Mouse (Mus musculus): ENCODE data around the gene Lama4.

Gene Lama4

GRCm38 (mm10) chr10:39039564-39039963, 74.2 kb downstream of the Lama4 start:
- in situ Hi-C loops (cut with MboI; ENCODE audit: low pct_unique_long_range_greater_than_20kb in 1 of 2, low sequenced_read_pairs in 2 of 2, unreplicated experiment in 1 of 2), result no loop called here

GRCm38 (mm10) chr10:39040026-39040425, 74.7 kb downstream of the Lama4 start:
- in situ Hi-C loops (cut with MboI; ENCODE audit: low pct_unique_long_range_greater_than_20kb in 1 of 2, low sequenced_read_pairs in 2 of 2, unreplicated experiment in 1 of 2), result loop anchor here (10.0 kb wide), 1 partner anchor 165 kb away; no protein-coding TSS in a partner anchor

DNA sequence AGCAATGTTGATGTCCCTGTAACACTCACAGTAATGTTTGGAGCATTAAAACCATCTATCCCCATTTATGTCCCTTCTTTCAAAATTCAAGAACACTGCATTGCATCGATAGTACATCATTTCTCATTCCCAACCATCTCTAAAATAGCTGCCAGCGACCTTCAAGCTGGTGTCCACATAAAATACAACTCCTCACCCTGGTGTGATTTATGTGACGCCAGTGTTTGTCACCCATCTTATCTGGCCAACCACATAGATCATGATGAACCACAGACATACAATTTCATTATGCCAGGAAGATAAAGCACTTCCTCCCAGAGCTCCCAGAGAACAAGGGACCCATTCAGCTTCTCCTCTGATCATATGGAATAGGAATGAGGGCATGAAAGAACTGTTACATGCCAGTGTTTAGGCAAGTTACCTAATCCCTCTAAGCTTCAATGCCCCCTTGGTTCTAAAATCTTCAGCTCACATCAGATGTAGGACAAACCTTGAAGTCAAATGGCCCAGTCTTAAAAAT, 79.2 kb downstream of the Lama4 start:
- in situ Hi-C loops (cut with MboI; ENCODE audit: low pct_unique_long_range_greater_than_20kb in 1 of 2, low sequenced_read_pairs in 2 of 2, unreplicated experiment in 1 of 2), result loop anchor here (10.0 kb wide), 1 partner anchor 170 kb away; no protein-coding TSS in a partner anchor

GRCm38 (mm10) chr10:39045111-39045510, 79.8 kb downstream of the Lama4 start:
- in situ Hi-C loops (cut with MboI; ENCODE audit: low pct_unique_long_range_greater_than_20kb in 1 of 2, low sequenced_read_pairs in 2 of 2, unreplicated experiment in 1 of 2), result loop anchor here (10.0 kb wide), 1 partner anchor 170 kb away; no protein-coding TSS in a partner anchor

- in situ Hi-C loops (cut with MboI; ENCODE audit: low pct_unique_long_range_greater_than_20kb in 1 of 2, low sequenced_read_pairs in 2 of 2, unreplicated experiment in 1 of 2), result loop anchor here (10.0 kb wide), 1 partner anchor 173 kb away; no protein-coding TSS in a partner anchor
Observed at GRCm38 (mm10) chr10:39047775-39048174, 82.5 kb downstream of the Lama4 start.

DNA sequence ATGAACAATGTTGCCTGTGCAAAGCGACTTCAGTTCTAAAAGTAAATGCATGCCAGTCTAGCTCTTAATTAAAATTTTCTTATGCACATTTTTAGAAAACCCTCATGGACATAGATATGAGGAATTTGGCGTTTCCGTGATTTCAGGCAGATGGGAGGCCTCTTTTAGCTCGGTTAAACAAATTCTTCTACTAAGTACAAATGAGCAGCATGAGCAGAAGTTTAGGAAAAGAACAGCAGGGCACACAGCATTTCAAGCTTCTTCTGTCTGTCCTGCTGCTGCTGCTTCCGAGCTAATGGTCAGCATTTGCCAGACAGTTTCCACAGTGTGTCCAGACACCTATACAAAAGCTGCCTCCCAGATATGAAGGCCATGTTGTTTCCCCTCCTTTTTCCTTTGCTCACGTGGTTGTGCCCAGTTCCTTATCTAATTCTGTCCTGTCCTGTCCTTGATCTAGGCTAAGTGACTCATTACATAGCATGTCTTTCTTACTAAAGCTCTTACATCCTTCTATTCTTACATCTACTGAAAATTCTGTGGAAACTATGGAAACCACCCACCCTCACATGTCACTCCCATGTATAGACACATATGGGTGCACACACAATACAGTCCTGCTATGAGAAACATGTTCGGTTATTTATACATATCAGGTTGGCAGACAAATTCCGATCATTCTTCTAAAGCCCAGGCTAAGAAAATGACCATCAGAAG, 84.4 kb downstream of the Lama4 start:
- in situ Hi-C loops (cut with MboI; ENCODE audit: low pct_unique_long_range_greater_than_20kb in 1 of 2, low sequenced_read_pairs in 2 of 2, unreplicated experiment in 1 of 2), result loop anchor here (10.0 kb wide), 1 partner anchor 175 kb away; no protein-coding TSS in a partner anchor

GRCm38 (mm10) chr10:39056050-39056449, 90.7 kb downstream of the Lama4 start:
- in situ Hi-C loops (cut with MboI; ENCODE audit: low pct_unique_long_range_greater_than_20kb in 1 of 2, low sequenced_read_pairs in 2 of 2, unreplicated experiment in 1 of 2), result no loop called here

DNA sequence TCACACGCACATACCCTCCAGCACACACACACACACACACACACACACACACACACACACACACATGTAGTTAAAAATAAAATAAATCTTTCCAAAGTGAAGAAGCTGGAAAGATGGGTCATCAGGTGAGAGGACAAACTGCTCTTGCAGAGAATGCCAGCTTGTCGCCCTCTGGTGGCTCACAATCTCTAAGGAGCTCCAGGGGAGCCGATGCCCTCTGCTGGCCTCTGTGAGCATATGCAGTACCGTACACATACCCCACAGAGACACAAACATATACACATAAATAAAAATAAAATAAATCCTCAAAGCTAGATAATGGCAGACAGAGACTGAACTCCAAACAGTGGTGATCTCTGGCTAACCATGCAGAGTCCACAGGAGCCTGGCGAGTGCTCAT, 99.4 kb downstream of the Lama4 start:
- in situ Hi-C loops (cut with MboI; ENCODE audit: low pct_unique_long_range_greater_than_20kb in 1 of 2, low sequenced_read_pairs in 2 of 2, unreplicated experiment in 1 of 2), result no loop called here

DNA sequence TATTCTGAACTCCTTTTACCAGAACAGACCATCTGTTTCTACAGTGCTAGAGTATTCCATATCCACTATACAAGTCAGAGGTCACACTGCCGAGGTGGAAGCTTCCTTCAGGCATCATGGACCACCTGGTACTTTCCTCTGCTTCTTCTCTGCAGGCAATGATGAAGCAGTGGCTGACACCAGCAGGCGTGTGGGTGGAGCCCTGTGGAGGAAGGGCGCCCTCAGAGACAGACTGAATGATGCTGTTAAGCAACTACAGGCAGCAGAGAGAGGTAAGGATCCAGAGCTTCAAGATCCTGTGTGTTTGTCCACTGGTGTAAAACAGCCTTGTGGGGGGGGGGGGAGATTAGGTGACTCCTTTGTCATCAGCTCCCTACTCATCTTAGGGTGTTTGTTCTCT, 100.1 kb downstream of the Lama4 start:
- in situ Hi-C loops (cut with MboI; ENCODE audit: low pct_unique_long_range_greater_than_20kb in 1 of 2, low sequenced_read_pairs in 2 of 2, unreplicated experiment in 1 of 2), result no loop called here

GRCm38 (mm10) chr10:39066061-39066460, 100.7 kb downstream of the Lama4 start:
- in situ Hi-C loops (cut with MboI; ENCODE audit: low pct_unique_long_range_greater_than_20kb in 1 of 2, low sequenced_read_pairs in 2 of 2, unreplicated experiment in 1 of 2), result no loop called here

GRCm38 (mm10) chr10:39066962-39067361, 101.6 kb downstream of the Lama4 start:
- in situ Hi-C loops (cut with MboI; ENCODE audit: low pct_unique_long_range_greater_than_20kb in 1 of 2, low sequenced_read_pairs in 2 of 2, unreplicated experiment in 1 of 2), result no loop called here

DNA sequence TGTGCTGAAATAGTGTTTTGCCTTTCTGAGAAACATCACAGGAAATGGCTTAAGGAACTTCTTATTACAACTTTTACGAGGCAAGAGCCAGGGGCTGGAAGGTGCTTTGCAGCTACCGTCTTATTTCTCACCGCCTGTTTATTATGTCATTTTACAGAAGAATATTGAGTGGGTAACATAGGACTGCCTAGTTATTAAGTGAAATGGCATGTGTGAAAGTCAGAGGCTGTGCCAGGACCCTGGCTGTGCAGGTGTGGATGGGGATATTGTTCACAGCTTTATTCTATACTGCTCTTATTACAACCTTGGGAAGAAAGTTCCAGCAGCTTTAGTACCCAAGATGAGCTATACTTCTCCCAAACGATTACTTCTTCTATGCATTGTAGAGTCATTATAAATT, 106.7 kb downstream of the Lama4 start:
- in situ Hi-C loops (cut with MboI; ENCODE audit: low pct_unique_long_range_greater_than_20kb in 1 of 2, low sequenced_read_pairs in 2 of 2, unreplicated experiment in 1 of 2), result no loop called here

DNA sequence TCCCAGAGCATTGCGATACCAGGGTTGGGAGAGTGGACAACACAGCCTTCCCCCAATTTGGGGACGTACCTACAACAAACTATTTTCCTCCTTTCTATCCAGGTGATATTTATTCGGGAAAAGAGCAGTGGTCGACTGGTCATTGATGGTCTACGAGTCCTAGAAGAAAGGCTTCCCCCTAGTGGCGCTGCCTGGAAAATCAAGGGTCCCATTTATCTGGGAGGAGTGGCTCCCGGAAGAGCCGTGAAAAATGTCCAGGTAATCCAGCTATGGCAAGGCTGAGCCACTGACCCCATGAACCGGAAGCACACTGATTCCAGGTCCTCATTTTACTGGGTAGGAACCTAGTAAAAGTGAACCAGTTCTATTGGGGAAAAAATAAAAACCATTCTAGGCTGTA, 131.7 kb downstream of the Lama4 start:
- in situ Hi-C loops (cut with MboI; ENCODE audit: low pct_unique_long_range_greater_than_20kb in 1 of 2, low sequenced_read_pairs in 2 of 2, unreplicated experiment in 1 of 2), result no loop called here

DNA sequence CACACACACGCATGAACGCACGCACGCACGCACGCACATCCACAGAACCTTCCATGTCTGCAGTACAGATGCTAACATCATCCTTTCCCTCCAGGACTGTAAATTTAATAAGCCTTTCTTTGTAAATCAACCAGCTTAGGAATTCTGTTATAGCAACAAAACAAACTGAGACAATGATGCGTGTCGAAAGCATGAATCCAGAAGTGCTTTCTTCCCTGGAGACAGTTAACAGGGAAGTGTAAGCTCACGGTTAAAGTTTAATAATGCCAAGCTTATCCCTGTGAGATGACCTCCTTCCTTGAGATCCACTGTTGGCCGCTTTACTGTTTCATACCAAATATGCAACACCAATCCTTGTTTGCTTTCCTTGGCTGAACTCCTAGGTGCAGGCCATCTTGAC, 133.4 kb downstream of the Lama4 start:
- in situ Hi-C loops (cut with MboI; ENCODE audit: low pct_unique_long_range_greater_than_20kb in 1 of 2, low sequenced_read_pairs in 2 of 2, unreplicated experiment in 1 of 2), result no loop called here

DNA sequence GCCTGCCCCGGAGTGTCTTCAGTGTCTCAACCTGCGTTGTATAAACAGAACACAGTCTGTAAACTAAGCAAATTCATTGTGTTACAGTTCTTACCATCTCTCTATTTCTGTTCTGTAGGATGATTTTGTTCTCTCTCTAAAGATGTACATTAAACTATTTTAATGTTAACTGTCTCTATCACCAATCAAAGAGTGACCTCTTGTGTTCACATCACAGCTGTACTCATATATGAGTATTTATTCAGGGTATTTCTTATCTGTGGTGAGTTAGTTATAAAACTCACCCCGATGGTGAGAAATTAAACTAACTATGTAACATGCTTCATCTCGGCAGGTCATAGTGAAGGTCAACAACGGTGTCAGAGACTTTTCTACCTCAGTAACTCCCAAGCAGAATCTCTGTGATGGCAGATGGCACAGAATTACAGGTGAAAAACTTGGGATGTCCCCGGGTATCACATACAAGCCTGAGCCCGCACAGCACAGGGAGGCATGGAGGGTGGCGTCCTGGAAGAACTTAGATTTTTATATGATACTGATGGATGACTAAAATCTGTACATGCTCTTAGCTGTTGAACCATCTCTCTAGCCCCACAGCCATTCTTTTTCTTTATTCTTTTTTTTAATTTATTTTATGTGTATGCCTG, 139.6 kb downstream of the Lama4 start:
- in situ Hi-C loops (cut with MboI; ENCODE audit: low pct_unique_long_range_greater_than_20kb in 1 of 2, low sequenced_read_pairs in 2 of 2, unreplicated experiment in 1 of 2), result no loop called here

DNA sequence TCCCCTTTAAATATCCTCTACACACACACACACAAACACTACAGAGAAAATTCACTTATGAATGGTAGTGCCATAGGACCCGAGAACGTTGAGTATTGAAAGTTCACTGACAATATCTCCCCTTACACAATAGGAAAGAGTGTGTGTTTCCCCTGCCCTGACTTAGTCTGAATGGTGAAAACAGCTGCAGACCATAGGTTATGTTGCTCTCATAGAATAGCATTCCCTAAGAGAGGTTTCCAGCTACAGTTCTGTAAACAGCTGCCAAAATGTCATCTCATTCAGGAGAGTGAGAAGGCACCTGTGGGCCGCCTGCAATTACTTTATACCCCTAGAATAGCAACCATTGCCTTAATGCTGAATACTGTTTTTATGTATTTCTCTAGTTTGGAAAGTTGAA, 141.1 kb downstream of the Lama4 start:
- in situ Hi-C loops (cut with MboI; ENCODE audit: low pct_unique_long_range_greater_than_20kb in 1 of 2, low sequenced_read_pairs in 2 of 2, unreplicated experiment in 1 of 2), result no loop called here

- in situ Hi-C loops (cut with MboI; ENCODE audit: low pct_unique_long_range_greater_than_20kb in 1 of 2, low sequenced_read_pairs in 2 of 2, unreplicated experiment in 1 of 2), result no loop called here
Observed at GRCm38 (mm10) chr10:39106935-39107334, 141.6 kb downstream of the Lama4 start.

DNA sequence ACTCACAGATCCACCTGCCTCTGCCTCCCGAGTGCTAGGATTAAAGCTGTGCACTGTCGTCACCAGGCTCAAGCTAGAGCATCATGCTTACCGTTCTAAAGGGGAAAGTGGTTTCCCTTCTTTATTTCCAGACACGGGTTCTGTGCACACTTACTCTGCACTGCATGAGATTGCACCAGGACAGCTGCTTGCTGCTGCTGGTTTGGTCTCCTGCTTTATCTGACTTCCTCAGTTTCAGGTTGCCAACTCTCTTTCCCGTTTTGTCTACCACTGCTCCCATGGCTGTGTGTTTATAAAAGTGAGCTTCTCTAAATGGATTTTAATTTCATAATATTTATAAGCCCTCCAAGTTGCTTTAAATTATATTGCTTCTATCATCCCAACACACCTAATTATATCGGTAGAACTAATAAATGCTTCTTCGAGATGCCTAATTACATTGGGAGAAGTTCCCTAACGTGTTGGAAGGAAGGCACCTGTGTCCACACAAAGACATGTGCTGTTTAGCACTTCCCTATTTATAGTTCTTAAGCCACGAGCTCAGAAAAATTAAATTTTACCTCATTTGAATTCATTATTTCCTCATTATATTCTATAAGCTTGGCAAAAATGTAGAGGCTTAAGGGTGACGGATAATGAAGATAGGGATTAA, 143.6 kb downstream of the Lama4 start:
- in situ Hi-C loops (cut with MboI; ENCODE audit: low pct_unique_long_range_greater_than_20kb in 1 of 2, low sequenced_read_pairs in 2 of 2, unreplicated experiment in 1 of 2), result no loop called here

DNA sequence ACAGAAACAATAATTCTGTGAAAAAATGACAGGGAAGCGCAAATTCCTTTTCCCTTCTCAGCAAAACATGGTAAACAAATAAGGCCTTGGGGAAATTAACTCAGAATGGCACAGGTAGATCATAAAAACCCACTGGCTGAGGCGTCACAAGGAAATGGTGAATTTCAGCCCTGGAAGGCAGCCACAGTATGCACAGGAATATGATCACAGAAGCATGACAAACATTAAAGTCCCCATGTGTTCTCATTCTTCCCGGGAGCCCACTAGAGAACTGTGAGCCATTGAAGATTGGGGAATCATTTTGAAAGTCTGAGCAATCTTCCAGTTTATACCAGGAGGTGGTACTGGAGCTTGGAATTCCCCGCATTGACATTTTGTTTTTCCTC, 144.2 kb downstream of the Lama4 start:
- in situ Hi-C loops (cut with MboI; ENCODE audit: low pct_unique_long_range_greater_than_20kb in 1 of 2, low sequenced_read_pairs in 2 of 2, unreplicated experiment in 1 of 2), result no loop called here

Data from mouse embryonic stem cell (cell line).